Mouse (Mus musculus) C3H10T1/2 (cell line): ENCODE measurements around the gene Zfp534. TPM values are rescaled to one million over a fixed set of nuclear protein-coding genes. Genes with fewer than 3 reads are reported as not detected.

ENCODE experiments used
- polyA plus RNA-seq, 2 experiments: library from polyadenylated mRNA; unstranded; fragments of >200 nt; fragmentation: generic; extraction: Trizol; gene quantifications; one replicate each; pipeline ENCODE4 v1.2.1; 2012; ENCODE audit warnings: missing spikeins in 2 of 2

The Zfp534 gene
- polyA plus RNA-seq, result under 1 TPM in 1 of 2 experiments, not detected in 1; 0.01 TPM

GRCm38 (mm10) chr4:147702453-147702852, at the start of gene Zfp534:
Gene Zfp534 (minus strand): TSS chr4:147702553.

DNA sequence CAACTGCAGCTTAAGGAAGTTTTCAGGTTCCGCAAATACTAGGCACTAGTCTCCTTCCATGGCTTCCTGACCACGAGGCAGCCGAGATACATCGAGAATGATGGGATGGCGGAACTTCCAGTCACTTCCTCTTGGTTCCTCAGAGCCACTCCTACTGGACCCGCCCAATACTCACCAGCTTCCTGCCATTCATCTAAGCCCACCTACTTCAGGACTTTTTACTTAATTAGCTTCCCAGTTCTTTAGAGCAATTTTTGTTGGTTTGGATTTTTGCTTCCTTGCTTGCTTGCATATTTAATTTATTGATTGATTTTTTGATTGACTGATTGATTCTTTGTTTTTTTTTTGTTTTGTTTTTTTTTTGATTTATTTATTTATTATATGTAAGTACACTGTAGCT, 59.9 kb downstream of the Zfp534 start, which contains the start of gene Zfp979:
Gene Zfp979 (minus strand): TSS at position 101 of the 400 bp plus-strand sequence.

Other genes with a start within 250 kb of the Zfp534 start
- gene Zfp982, start 210.1 kb downstream of the Zfp534 start, polyA plus RNA-seq, result not detected
- not detected for gene Gm16503, start 162.3 kb downstream of the Zfp534 start, polyA plus RNA-seq
- under 1 TPM; 0.01 to 0.08 TPM for gene Zfp985, start 149.3 kb downstream of the Zfp534 start, polyA plus RNA-seq
- 1 to 10 TPM in 1 of 2 experiments, under 1 TPM in 1; 0.11 to 1.2 TPM for gene Zfp979, start 60.0 kb downstream of the Zfp534 start, polyA plus RNA-seq
- under 1 TPM in 1 of 2 experiments, not detected in 1; 0.05 TPM for gene Zfp984, start 107.2 kb upstream of the Zfp534 start, polyA plus RNA-seq
- gene Zfp933, start 145.8 kb upstream of the Zfp534 start, polyA plus RNA-seq, result under 1 TPM; 0.02 to 0.35 TPM
- gene Miip, start 166.3 kb upstream of the Zfp534 start, polyA plus RNA-seq, result 10 to 100 TPM; 18.3 to 21.0 TPM
- gene Fv1, start 166.4 kb upstream of the Zfp534 start, polyA plus RNA-seq, result 1 to 10 TPM in 1 of 2 experiments, under 1 TPM in 1; 0.26 to 2.9 TPM
- 10 to 100 TPM; 21.7 to 28.1 TPM for gene Mfn2, start 202.2 kb upstream of the Zfp534 start, polyA plus RNA-seq
- 10 to 100 TPM; 25.9 to 69.0 TPM for gene Plod1, start 234.2 kb upstream of the Zfp534 start, polyA plus RNA-seq
- 10 to 100 TPM; 15.3 to 43.6 TPM for gene 2510039O18Rik, start 238.3 kb upstream of the Zfp534 start, polyA plus RNA-seq